Comparison of ENCODE assay signal across 24 mouse cellular contexts in the genomic region with DNA sequence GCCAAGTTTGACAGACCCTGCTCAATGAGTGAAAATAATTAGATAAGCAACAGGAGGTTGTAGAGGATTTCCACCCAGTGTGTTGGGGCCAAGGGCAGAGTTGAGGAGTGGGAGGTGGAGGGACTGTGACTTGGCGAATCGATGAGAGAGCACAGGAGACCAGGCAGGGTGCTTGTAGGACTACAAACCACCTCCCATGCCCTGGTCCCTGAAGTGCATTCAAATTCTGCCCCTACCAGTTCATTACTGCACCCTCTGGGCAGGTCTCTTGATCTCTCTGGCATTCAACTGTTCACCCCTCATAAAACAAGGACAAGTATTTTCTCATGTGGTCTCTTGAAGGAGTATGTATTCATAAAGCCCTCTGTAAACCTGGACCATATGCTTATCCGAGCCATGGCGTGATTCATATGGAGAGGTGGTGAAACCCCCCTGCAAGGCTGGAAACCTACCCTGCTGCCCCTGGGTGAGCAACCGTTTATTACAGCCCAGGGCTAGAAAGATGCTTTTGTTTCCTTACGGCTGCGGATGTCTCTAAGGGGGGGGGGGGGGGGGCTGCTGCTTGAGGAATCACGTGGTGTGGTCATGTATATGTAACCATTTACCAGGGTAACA.
DNase-seq lines count a peak whose midpoint lies in the region; ATAC-seq and TF ChIP-seq lines count a peak whose summit lies in the region.
"Had no signal": no experiment of that assay in that cellular context is flagged by ENCODE, and none has a peak within 500 bp of the region (broad histone marks: within the 10 kb centered on the region; RNA-seq: fewer than 3 reads in every experiment).

No protein-coding gene starts in this region.

- no peak for DNase-seq in embryonic facial prominence, embryonic 10.5 days (ENCODE audit: low spot score)
- no peak for DNase-seq in neural tube, embryonic 10.5 days (ENCODE audit: extremely low spot score, low spot score)
- no peak for DNase-seq in urinary bladder, postnatal 25 days (ENCODE audit: low spot score)
- no peak for DNase-seq in right cerebral cortex, adult 18-20 months
- DNase-seq: adrenal gland, adult 8-10 months; cerebellum, adult 2 months; cerebellum, postnatal 14 days; gastrocnemius, adult 2 months; gastrocnemius, postnatal 36 days; heart, adult 18-20 months; heart, postnatal 36 days; kidney, adult 9 months; kidney, postnatal 25 days; lung, embryonic 14.5 days; lung, postnatal 14 days; thymus, postnatal 4 days had no signal

- no peak for TF ChIP-seq CTCF in intestine, postnatal 0 days (IDR thresholded peaks at IDR 0.05; ENCODE audit: low read depth)

- 41% methylated on average over 8 of the region's 8 CpGs for WGBS in embryonic facial prominence, embryonic 15.5 days
- WGBS in embryonic facial prominence, embryonic 10.5 days, result 73% methylated on average over 8 of the region's 8 CpGs
- 51% methylated on average over 8 of the region's 8 CpGs for WGBS in intestine, embryonic 16.5 days
- 67% methylated on average over 8 of the region's 8 CpGs for WGBS in intestine, postnatal 0 days
- WGBS in neural tube, embryonic 12.5 days, result 38% methylated on average over 8 of the region's 8 CpGs

- no peak overlapping the region for H3K4me2 ChIP-seq in embryonic facial prominence, embryonic 15.5 days (replicated peaks)
- H3K4me2 ChIP-seq in intestine, embryonic 16.5 days (ENCODE audit: low read depth, low read length), result no peak overlapping the region
- H3K4me2 ChIP-seq in intestine, postnatal 0 days (replicated peaks; ENCODE audit: low read depth), result no peak overlapping the region
- no peak overlapping the region for H3K4me2 ChIP-seq in neural tube, embryonic 12.5 days (replicated peaks)
- H3K4me2 ChIP-seq: heart, embryonic 11.5 days; liver, embryonic 15.5 days; lung, embryonic 14.5 days had no signal

- no peaks in the 10 kb centered on the region for H3K27me3 ChIP-seq in embryonic facial prominence, embryonic 15.5 days
- no peaks in the 10 kb centered on the region for H3K27me3 ChIP-seq in embryonic facial prominence, embryonic 10.5 days (replicated peaks; ENCODE audit: low read depth, poor library complexity, severe bottlenecking)
- no peaks in the 10 kb centered on the region for H3K27me3 ChIP-seq in intestine, embryonic 16.5 days (replicated peaks; ENCODE audit: control insufficient read depth, insufficient read depth, low read length)
- no peaks in the 10 kb centered on the region for H3K27me3 ChIP-seq in intestine, postnatal 0 days (replicated peaks; ENCODE audit: control insufficient read depth, insufficient read depth, low read length)
- no peaks in the 10 kb centered on the region for H3K27me3 ChIP-seq in neural tube, embryonic 12.5 days (replicated peaks)
- H3K27me3 ChIP-seq: CH12.LX; liver, embryonic 15.5 days had no signal

- peak overlapping the region; percentile 22; the same call in 1 of the 2 replicates for H3K27ac ChIP-seq in embryonic facial prominence, embryonic 15.5 days (replicated peaks)
- no peak overlapping the region for H3K27ac ChIP-seq in embryonic facial prominence, embryonic 10.5 days (replicated peaks)
- 0 out of 2 replicates have a peak overlapping the region, but pooled peaks have one; percentile 14 for H3K27ac ChIP-seq in intestine, embryonic 16.5 days (ENCODE audit: low read length)
- H3K27ac ChIP-seq in intestine, postnatal 0 days (ENCODE audit: low read depth, low read length), result no peak overlapping the region
- no peak overlapping the region for H3K27ac ChIP-seq in neural tube, embryonic 12.5 days
- H3K27ac ChIP-seq: gastrocnemius, adult 2 months; liver, embryonic 15.5 days had no signal

- no peak overlapping the region for H3K4me3 ChIP-seq in embryonic facial prominence, embryonic 15.5 days (replicated peaks)
- no peak overlapping the region for H3K4me3 ChIP-seq in embryonic facial prominence, embryonic 10.5 days
- no peak overlapping the region for H3K4me3 ChIP-seq in intestine, embryonic 16.5 days (ENCODE audit: low read length)
- H3K4me3 ChIP-seq in intestine, postnatal 0 days (ENCODE audit: low read depth, low read length), result no peak overlapping the region
- no peak overlapping the region for H3K4me3 ChIP-seq in neural tube, embryonic 12.5 days
- H3K4me3 ChIP-seq: gastrocnemius, adult 2 months; liver, embryonic 15.5 days had no signal

- no peak overlapping the region for H3K9ac ChIP-seq in embryonic facial prominence, embryonic 15.5 days
- H3K9ac ChIP-seq in intestine, embryonic 16.5 days (ENCODE audit: low read depth, low read length), result no peak overlapping the region
- no peak overlapping the region for H3K9ac ChIP-seq in intestine, postnatal 0 days (ENCODE audit: low read depth, low read length)
- H3K9ac ChIP-seq in neural tube, embryonic 12.5 days, result no peak overlapping the region
- H3K9ac ChIP-seq: liver, embryonic 15.5 days; lung, embryonic 14.5 days had no signal

- H3K9me3 ChIP-seq in embryonic facial prominence, embryonic 15.5 days (replicated peaks), result no peaks in the 10 kb centered on the region
- no peaks in the 10 kb centered on the region; the same call in 1 of the 2 replicates for H3K9me3 ChIP-seq in embryonic facial prominence, embryonic 10.5 days
- no peaks in the 10 kb centered on the region for H3K9me3 ChIP-seq in intestine, embryonic 16.5 days (ENCODE audit: control insufficient read depth, low read length)
- no peaks in the 10 kb centered on the region for H3K9me3 ChIP-seq in intestine, postnatal 0 days (ENCODE audit: control insufficient read depth)
- H3K9me3 ChIP-seq in neural tube, embryonic 12.5 days, result no peaks in the 10 kb centered on the region
- H3K9me3 ChIP-seq: liver, embryonic 15.5 days had no signal

- H3K4me1 ChIP-seq in embryonic facial prominence, embryonic 15.5 days, result peaks cover 30% of the 10 kb centered on the region
- H3K4me1 ChIP-seq in embryonic facial prominence, embryonic 10.5 days, result peaks cover 15% of the 10 kb centered on the region; the same call in 1 of the 2 replicates
- no peaks in the 10 kb centered on the region for H3K4me1 ChIP-seq in intestine, embryonic 16.5 days (ENCODE audit: control insufficient read depth, insufficient read depth, low read length)
- H3K4me1 ChIP-seq in intestine, postnatal 0 days (replicated peaks; ENCODE audit: control insufficient read depth, insufficient read depth, low read length), result no peaks in the 10 kb centered on the region
- peaks cover 16% of the 10 kb centered on the region for H3K4me1 ChIP-seq in neural tube, embryonic 12.5 days
- H3K4me1 ChIP-seq: liver, embryonic 15.5 days had no signal

- ATAC-seq in embryonic facial prominence, embryonic 15.5 days (ENCODE audit: insufficient number of reproducible peaks, low FRiP score, low TSS enrichment, low read depth), result no peak
- ATAC-seq in intestine, embryonic 16.5 days, result no peak
- ATAC-seq in intestine, postnatal 0 days, result no peak
- peak; percentile 33; the same call in 1 of the 2 replicates for ATAC-seq in neural tube, embryonic 12.5 days (ENCODE audit: low FRiP score, low read depth)
- ATAC-seq: forebrain, embryonic 14.5 days had no signal

- H3K36me3 ChIP-seq in embryonic facial prominence, embryonic 15.5 days, result peaks cover 4% of the 10 kb centered on the region
- peaks cover 12% of the 10 kb centered on the region for H3K36me3 ChIP-seq in embryonic facial prominence, embryonic 10.5 days (replicated peaks)
- H3K36me3 ChIP-seq in intestine, embryonic 16.5 days (ENCODE audit: control insufficient read depth, insufficient read depth, low read length), result no peaks in the 10 kb centered on the region
- H3K36me3 ChIP-seq in intestine, postnatal 0 days (ENCODE audit: control insufficient read depth, insufficient read depth), result no peaks in the 10 kb centered on the region
- no peaks in the 10 kb centered on the region for H3K36me3 ChIP-seq in neural tube, embryonic 12.5 days
- H3K36me3 ChIP-seq: liver, embryonic 15.5 days had no signal

Comparison
In these comparisons a context has a peak if more than half of its experiments do, and no peak if none do; other contexts are left out.
1. H3K27ac ChIP-seq: peak in embryonic facial prominence, embryonic 15.5 days (single experiment) and intestine, embryonic 16.5 days (single experiment); none in embryonic facial prominence, embryonic 10.5 days (single experiment), intestine, postnatal 0 days (single experiment) and neural tube, embryonic 12.5 days (single experiment).